8 mouse cellular contexts compared by ENCODE assay signal in genomic region chr19:4425610-4426366, GRCm38 (mm10). TPM values are rescaled to one million over a fixed set of nuclear protein-coding genes. Genes with fewer than 3 reads are reported as not detected.
DNase-seq lines count a peak whose midpoint lies in the region; ATAC-seq and TF ChIP-seq lines count a peak whose summit lies in the region.

No protein-coding gene starts in this region.

- no peak overlapping the region for H3K4me2 ChIP-seq in embryonic facial prominence, embryonic 11.5 days (ENCODE audit: low read depth, low read length)

- peak overlapping the region; percentile 55 for H3K9ac ChIP-seq in MEL (ENCODE audit: control insufficient read depth, low read depth, low read length, poor library complexity, severe bottlenecking)
- no peak overlapping the region for H3K9ac ChIP-seq in embryonic facial prominence, embryonic 11.5 days (replicated peaks; ENCODE audit: low read length)

- WGBS in embryonic facial prominence, embryonic 11.5 days: 76% methylated on average over 19 of the region's 19 CpGs

- no peaks in the 10 kb centered on the region for H3K9me3 ChIP-seq in MEL (replicated peaks; ENCODE audit: insufficient read depth, low read length)
- no peaks in the 10 kb centered on the region for H3K9me3 ChIP-seq in embryonic facial prominence, embryonic 11.5 days (replicated peaks; ENCODE audit: control insufficient read depth, low read length)

- DNase-seq in heart, postnatal 14 days: peak; percentile 23 to 56
- no peak for DNase-seq in heart, adult 8-10 months (ENCODE audit: low spot score)
- DNase-seq in 416B (ENCODE audit: low read depth) (peak; percentile 78), MEL (ENCODE audit: low read depth, low spot score) (peak; percentile 88)
- DNase-seq in embryonic facial prominence, embryonic 11.5 days (ENCODE audit: low spot score): peak; percentile 65
- no peak for DNase-seq in layer of hippocampus, adult 11-12 months (ENCODE audit: low spot score)
- DNase-seq in left cerebral cortex, postnatal 36 days (ENCODE audit: low spot score in 2 of 2): no peak

- peaks cover 0 to 6% of the 10 kb centered on the region in 2 experiments; a peak in 2 of 4 replicates for H3K36me3 ChIP-seq in MEL (ENCODE audit: control insufficient read depth in 1 of 2, insufficient read depth in 2 of 2, low read length in 2 of 2)
- H3K36me3 ChIP-seq in embryonic facial prominence, embryonic 11.5 days (replicated peaks; ENCODE audit: control insufficient read depth, insufficient read depth, low read depth, low read length): no peaks in the 10 kb centered on the region; the same call in 1 of the 2 replicates

- H3K4me3 ChIP-seq in MEL (ENCODE audit: control insufficient read depth in 1 of 2, insufficient read depth in 1 of 2, low read depth in 2 of 2, low read length in 2 of 2): peak overlapping the region; percentile 27 to 56
- H3K4me3 ChIP-seq in embryonic facial prominence, embryonic 11.5 days (ENCODE audit: low read depth, low read length): no peak overlapping the region

- H3K27ac ChIP-seq in MEL (ENCODE audit: control insufficient read depth, low read depth, low read length): no peak overlapping the region
- no peak overlapping the region for H3K27ac ChIP-seq in embryonic facial prominence, embryonic 11.5 days (replicated peaks; ENCODE audit: low read depth, low read length)

- H3K79me2 ChIP-seq in MEL (ENCODE audit: control insufficient read depth, insufficient read depth, low read length, poor library complexity): no peaks in the 10 kb centered on the region

- TF ChIP-seq CTCF in MEL (IDR thresholded peaks at IDR 0.05 in 2 of 3, conservative IDR thresholded peaks at IDR 0.05 in 1 of 3; ENCODE audit: control insufficient read depth in 1 of 3, insufficient read depth in 1 of 3, low read depth in 2 of 3, low read length in 3 of 3, poor library complexity in 1 of 3, severe bottlenecking in 1 of 3): peak; percentile 79 to 87 (median 81)

- H3K4me1 ChIP-seq in MEL (ENCODE audit: control insufficient read depth in 1 of 2, insufficient read depth in 2 of 2, low read length in 2 of 2): peaks cover under 1 to 11% of the 10 kb centered on the region in 2 experiments; a peak in 3 of 4 replicates
- no peaks in the 10 kb centered on the region for H3K4me1 ChIP-seq in embryonic facial prominence, embryonic 11.5 days (ENCODE audit: control insufficient read depth, insufficient read depth, low read length)

- no peak for TF ChIP-seq EP300 in MEL (IDR thresholded peaks at IDR 0.05; ENCODE audit: low read depth in 1 of 2, low read length in 2 of 2)

- H3K27me3 ChIP-seq in MEL (ENCODE audit: control insufficient read depth in 1 of 2, insufficient read depth in 2 of 2, low read length in 2 of 2): no peaks in the 10 kb centered on the region
- no peaks in the 10 kb centered on the region for H3K27me3 ChIP-seq in embryonic facial prominence, embryonic 11.5 days (ENCODE audit: control insufficient read depth, insufficient read depth, low read length)

- TF ChIP-seq POLR2A in MEL (IDR thresholded peaks at IDR 0.05; ENCODE audit: control insufficient read depth in 1 of 2, insufficient read depth in 1 of 2, low read depth in 1 of 2, low read length in 2 of 2, poor library complexity in 1 of 2): no peak; a peak in 1 of 4 replicates

- TF ChIP-seq RAD21 in MEL (IDR thresholded peaks at IDR 0.05; ENCODE audit: low read depth, low read length): peak; percentile 21

- ATAC-seq in embryonic facial prominence, embryonic 11.5 days (replicated peaks; ENCODE audit: insufficient number of reproducible peaks, low FRiP score, low TSS enrichment, low read depth): no peak
- peak; percentile 67 for ATAC-seq in megakaryocyte, adult 5-6 weeks (ENCODE audit: poor library complexity, severe bottlenecking)

- intact Hi-C loops in heart, postnatal 14 days (cut with DNase I): no loop called here
- intact Hi-C loops in left cerebral cortex, postnatal 36 days (cut with DNase I): no loop called here

TF ChIP-seq in MEL, 35 proteins besides CTCF, POLR2A, EP300 and RAD21:
- no peak for TF ChIP-seq NELFE (IDR thresholded peaks at IDR 0.05; ENCODE audit: low read depth, low read length)
- no peak for TF ChIP-seq GATA1 (IDR thresholded peaks at IDR 0.05; ENCODE audit: low read depth, low read length)
- 0 out of 2 replicates have a peak, but pooled peaks have one; percentile 6 for TF ChIP-seq TAL1 (IDR thresholded peaks at IDR 0.05; ENCODE audit: low read length)
- TF ChIP-seq SMC3 (IDR thresholded peaks at IDR 0.05; ENCODE audit: low read depth, low read length): peak; percentile 58
- TF ChIP-seq ETS1 (IDR thresholded peaks at IDR 0.05; ENCODE audit: low read depth, low read length): no peak
- no peak for TF ChIP-seq USF2 (IDR thresholded peaks at IDR 0.05; ENCODE audit: borderline replicate concordance in 1 of 2, insufficient read depth in 1 of 2, low read depth in 1 of 2, low read length in 2 of 2)
- no peak for TF ChIP-seq E2F4 (IDR thresholded peaks at IDR 0.05; ENCODE audit: borderline replicate concordance, low read depth, low read length)
- no peak for TF ChIP-seq MAFK (IDR thresholded peaks at IDR 0.05; ENCODE audit: borderline replicate concordance, low read depth, low read length)
- TF ChIP-seq HCFC1 (IDR thresholded peaks at IDR 0.05; ENCODE audit: low read depth, low read length): no peak
TF ChIP-seq in MEL: peak in this region for 2.

RNA-seq across cellular contexts. Expression of gene Rhod, which starts 13.4 kb away (rescaled TPM):
- 1 to 10 TPM; 5.9 to 6.6 TPM for total RNA-seq in heart, postnatal 14 days (2021)
- total RNA-seq in heart, adult 8-10 months (2022): 1 to 10 TPM; 5.1 to 6.7 (median 5.8) TPM
- total RNA-seq in MEL (2012; rRNA removed): not detected in 2 replicates
- polyA plus RNA-seq in MEL (2012; ENCODE audit: insufficient read depth in 1 of 2, insufficient read length in 2 of 2, low read depth in 1 of 2, low replicate concordance in 2 of 2, missing spikeins in 1 of 2): under 1 TPM in 1 of 2 experiments, not detected in 1; 0.06 TPM
- 39.8 and 45.9 TPM in 2 replicates for polyA plus RNA-seq in embryonic facial prominence, embryonic 11.5 days (2014; fragmentation: Nextera tagmentation; extraction: Ambion mirVana)
- total RNA-seq in megakaryocyte, adult 5-6 weeks (2015): not detected in 2 replicates
- total RNA-seq in megakaryocyte, adult 5-6 weeks (2017): not detected in 2 replicates
- total RNA-seq in left cerebral cortex, postnatal 36 days (2021): under 1 TPM; 0.32 to 0.86 TPM

RNA-seq across cellular contexts. Expression of gene Kdm2a, which starts 27.7 kb away (rescaled TPM):
- total RNA-seq in heart, postnatal 14 days (2021): 10 to 100 TPM; 47.6 to 49.5 TPM
- 10 to 100 TPM; 36.9 to 47.7 (median 38.9) TPM for total RNA-seq in heart, adult 8-10 months (2022)
- 20.3 and 24.8 TPM in 2 replicates for total RNA-seq in MEL (2012; rRNA removed)
- 10 to 100 TPM in 1 of 2 experiments, not detected in 1; 55.9 TPM for polyA plus RNA-seq in MEL (2012; ENCODE audit: insufficient read depth in 1 of 2, insufficient read length in 2 of 2, low read depth in 1 of 2, low replicate concordance in 2 of 2, missing spikeins in 1 of 2)
- 43.5 and 48.3 TPM in 2 replicates for polyA plus RNA-seq in embryonic facial prominence, embryonic 11.5 days (2014; fragmentation: Nextera tagmentation; extraction: Ambion mirVana)
- total RNA-seq in megakaryocyte, adult 5-6 weeks (2015): 60.4 and 63.0 TPM in 2 replicates
- total RNA-seq in megakaryocyte, adult 5-6 weeks (2017): 54.7 and 72.5 TPM in 2 replicates
- 10 to 100 TPM; 66.6 to 82.6 TPM for total RNA-seq in left cerebral cortex, postnatal 36 days (2021)

RNA-seq across cellular contexts. Expression of gene Syt12, which starts 51.5 kb away (rescaled TPM):
- total RNA-seq in heart, postnatal 14 days (2021): 1 to 10 TPM; 1.8 to 5.0 TPM
- 10 to 100 TPM in 1 of 4 experiments, 1 to 10 TPM in 3; 4.2 to 13.5 (median 6.1) TPM for total RNA-seq in heart, adult 8-10 months (2022)
- total RNA-seq in MEL (2012; rRNA removed): not detected in 2 replicates
- not detected for polyA plus RNA-seq in MEL (2012; ENCODE audit: insufficient read depth in 1 of 2, insufficient read length in 2 of 2, low read depth in 1 of 2, low replicate concordance in 2 of 2, missing spikeins in 1 of 2)
- polyA plus RNA-seq in embryonic facial prominence, embryonic 11.5 days (2014; fragmentation: Nextera tagmentation; extraction: Ambion mirVana): 1.2 and 1.9 TPM in 2 replicates
- not detected in 2 replicates for total RNA-seq in megakaryocyte, adult 5-6 weeks (2015)
- not detected in 2 replicates for total RNA-seq in megakaryocyte, adult 5-6 weeks (2017)
- 10 to 100 TPM; 35.2 to 38.8 TPM for total RNA-seq in left cerebral cortex, postnatal 36 days (2021)

Comparison
In these comparisons a context has a peak if more than half of its experiments do, and no peak if none do; other contexts are left out.
1. DNase-seq: peak in heart, postnatal 14 days (2 of 2), 416B (single experiment), MEL (single experiment) and embryonic facial prominence, embryonic 11.5 days (single experiment); none in heart, adult 8-10 months (single experiment), layer of hippocampus, adult 11-12 months (single experiment) and left cerebral cortex, postnatal 36 days (0 of 2).